Mouse (Mus musculus): ENCODE results near the gene Gm6176. TPM values are rescaled to one million over a fixed set of nuclear protein-coding genes. Genes with fewer than 3 reads are reported as not detected.
"Not testable (repeated sequence)": the region's sequence is repeated elsewhere in the genome, so short reads cannot be mapped to it uniquely, and the experiment has no call there.

The Gm6176 gene
- polyA plus RNA-seq (2015; fragmentation: Nextera tagmentation; extraction: Ambion mirVana): not detected in 2 replicates

DNA sequence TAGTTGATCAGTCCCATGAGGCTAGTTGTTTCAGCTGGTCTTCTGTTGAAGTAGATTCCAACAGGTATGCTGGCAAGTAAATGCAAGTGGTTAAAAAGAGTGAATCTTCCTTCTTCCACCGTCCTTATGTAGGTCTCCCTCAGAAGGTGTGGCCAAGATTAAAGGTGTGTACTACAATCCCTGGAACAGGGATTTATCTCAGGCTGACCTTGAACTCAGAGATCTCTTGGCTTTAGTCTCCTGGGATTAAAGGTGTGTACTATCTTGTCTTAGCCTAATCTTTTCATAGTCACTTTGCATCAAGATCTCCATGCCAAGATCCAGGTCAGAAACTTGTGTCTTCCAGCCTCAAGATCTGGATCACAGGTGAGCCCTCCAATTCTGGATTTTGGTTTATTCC is at the start of gene Gm6176:
Gene Gm6176 (minus strand): TSS at position 101 of the 400 bp plus-strand sequence.
- H3K4me3 ChIP-seq; H3K27ac ChIP-seq; H3K36me3 ChIP-seq (replicated peaks); H3K4me1 ChIP-seq; ATAC-seq (replicated peaks); H3K27me3 ChIP-seq (replicated peaks); H3K9ac ChIP-seq; H3K9me3 ChIP-seq; H3K4me2 ChIP-seq: not testable (repeated sequence)
- no CpG with 5 or more reads among the region's 1 CpGs for WGBS

DNA sequence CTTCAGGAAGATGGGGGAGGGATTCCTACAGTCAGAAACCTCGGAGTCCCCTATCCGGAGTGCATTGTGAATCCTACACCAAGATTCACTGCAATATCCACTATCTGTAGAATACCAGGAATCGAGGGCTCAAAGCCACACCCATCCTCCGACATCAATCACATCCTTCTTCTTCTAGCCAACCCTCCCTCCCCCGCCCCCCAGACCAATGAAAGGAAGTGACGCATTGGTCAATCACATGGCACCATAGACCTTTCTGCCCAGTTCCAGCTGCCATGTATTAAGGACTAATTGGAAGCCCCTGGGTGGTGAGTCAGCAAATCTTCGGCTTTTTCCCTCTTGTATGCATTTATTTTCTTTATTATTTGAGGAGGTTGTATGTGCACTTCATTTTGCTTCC is 12.7 kb upstream of the Gm6176 start, which contains the start of gene Vmn1r139:
Gene Vmn1r139 (plus strand): TSS at position 301 of the 400 bp plus-strand sequence.
- no CpG with 5 or more reads among the region's 7 CpGs for WGBS
- not testable (repeated sequence) for H3K4me3 ChIP-seq; H3K9me3 ChIP-seq; ATAC-seq (replicated peaks); H3K9ac ChIP-seq; H3K4me2 ChIP-seq; H3K36me3 ChIP-seq (replicated peaks); H3K27me3 ChIP-seq (replicated peaks); H3K4me1 ChIP-seq; H3K27ac ChIP-seq

DNA sequence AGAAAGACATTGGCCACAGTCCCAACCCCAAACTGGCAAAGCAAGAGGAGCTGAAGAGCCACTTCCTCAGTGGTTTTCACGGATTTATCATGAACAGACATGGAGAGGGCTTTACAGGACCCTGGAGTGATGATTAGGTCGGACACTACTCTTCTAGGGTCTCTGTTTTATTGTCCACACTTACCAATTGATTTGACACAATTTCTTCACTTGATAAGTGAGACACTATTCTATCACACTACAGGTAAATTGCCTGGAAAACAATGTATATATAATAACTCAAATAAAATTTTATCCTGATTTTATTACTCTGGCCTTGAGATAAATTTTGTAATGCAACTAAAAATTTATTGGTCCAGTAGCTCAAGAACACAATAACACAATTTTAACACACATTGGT is 27.3 kb downstream of the Gm6176 start, which contains the start of gene Vmn1r138:
Gene Vmn1r138 (minus strand): TSS at position 101 of the 400 bp plus-strand sequence.
- not testable (repeated sequence) for H3K9me3 ChIP-seq; H3K4me3 ChIP-seq; H3K4me1 ChIP-seq; ATAC-seq (replicated peaks); H3K36me3 ChIP-seq (replicated peaks); H3K27ac ChIP-seq; H3K9ac ChIP-seq; H3K4me2 ChIP-seq; H3K27me3 ChIP-seq (replicated peaks)
- WGBS: no CpG with 5 or more reads among the region's 2 CpGs

Other genes starting within 250 kb of the Gm6176 start
- gene Vmn1r135, start 224.0 kb downstream of the Gm6176 start, polyA plus RNA-seq (2015; fragmentation: Nextera tagmentation; extraction: Ambion mirVana): not detected in 2 replicates
- not detected in 2 replicates for gene Gm5725, start 212.0 kb downstream of the Gm6176 start, polyA plus RNA-seq (2015; fragmentation: Nextera tagmentation; extraction: Ambion mirVana)
- gene Gm5891, start 135.0 kb downstream of the Gm6176 start, polyA plus RNA-seq (2015; fragmentation: Nextera tagmentation; extraction: Ambion mirVana): not detected in 2 replicates
- gene Vmn1r137, start 61.7 kb downstream of the Gm6176 start, polyA plus RNA-seq (2015; fragmentation: Nextera tagmentation; extraction: Ambion mirVana): not detected in 2 replicates
- gene Vmn1r138, start 27.4 kb downstream of the Gm6176 start, polyA plus RNA-seq (2015; fragmentation: Nextera tagmentation; extraction: Ambion mirVana): not detected in 2 replicates
- not detected in 2 replicates for gene Vmn1r139, start 12.8 kb upstream of the Gm6176 start, polyA plus RNA-seq (2015; fragmentation: Nextera tagmentation; extraction: Ambion mirVana)
- gene Gm16451, start 61.9 kb upstream of the Gm6176 start, polyA plus RNA-seq (2015; fragmentation: Nextera tagmentation; extraction: Ambion mirVana): not detected in 2 replicates
- gene Gm10666, start 78.4 kb upstream of the Gm6176 start, polyA plus RNA-seq (2015; fragmentation: Nextera tagmentation; extraction: Ambion mirVana): not detected in 2 replicates
- not detected in 2 replicates for gene Vmn1r142, start 107.7 kb upstream of the Gm6176 start, polyA plus RNA-seq (2015; fragmentation: Nextera tagmentation; extraction: Ambion mirVana)
- not detected in 2 replicates for gene Vmn1r143, start 133.1 kb upstream of the Gm6176 start, polyA plus RNA-seq (2015; fragmentation: Nextera tagmentation; extraction: Ambion mirVana)
- not detected in 2 replicates for gene Gm8653, start 145.0 kb upstream of the Gm6176 start, polyA plus RNA-seq (2015; fragmentation: Nextera tagmentation; extraction: Ambion mirVana)
- gene Gm8453, start 173.2 kb upstream of the Gm6176 start, polyA plus RNA-seq (2015; fragmentation: Nextera tagmentation; extraction: Ambion mirVana): not detected in 2 replicates

All from midbrain, embryonic 15.5 days (tissue).